Comparison of ENCODE assay signal across 22 mouse cellular contexts in genomic region chr6:90778841-90779240, GRCm38 (mm10).
DNase-seq lines count a peak whose midpoint lies in the region; ATAC-seq and TF ChIP-seq lines count a peak whose summit lies in the region.
"Had no signal": no experiment of that assay in that cellular context is flagged by ENCODE, and none has a peak within 500 bp of the region (broad histone marks: within the 10 kb centered on the region; RNA-seq: fewer than 3 reads in every experiment).

No protein-coding gene starts in this region.

- no peaks in the 10 kb centered on the region for H3K9me3 ChIP-seq in forebrain, embryonic 10.5 days
- no peaks in the 10 kb centered on the region for H3K9me3 ChIP-seq in forebrain, embryonic 16.5 days (ENCODE audit: control insufficient read depth, low read length)
- H3K9me3 ChIP-seq in hindbrain, postnatal 0 days (ENCODE audit: low read length) = no peaks in the 10 kb centered on the region
- no peaks in the 10 kb centered on the region for H3K9me3 ChIP-seq in neural tube, embryonic 15.5 days (replicated peaks)
- H3K9me3 ChIP-seq: embryonic facial prominence, embryonic 12.5 days; limb, embryonic 15.5 days; liver, embryonic 15.5 days had no signal

- WGBS in forebrain, embryonic 10.5 days = 73% methylated on average over 6 of the region's 6 CpGs
- WGBS in forebrain, embryonic 16.5 days = 17% methylated on average over 6 of the region's 6 CpGs
- 30% methylated on average over 6 of the region's 6 CpGs for WGBS in hindbrain, postnatal 0 days
- WGBS in neural tube, embryonic 15.5 days = 33% methylated on average over 6 of the region's 6 CpGs

- DNase-seq in forebrain, embryonic 10.5 days (ENCODE audit: extremely low spot score, low spot score) = no peak
- DNase-seq in right cerebral cortex, postnatal 10 days (ENCODE audit: low spot score in 2 of 2) = peak; percentile 39 to 44
- DNase-seq in right cerebral cortex, postnatal 14 days = no peak
- DNase-seq in hindbrain, postnatal 0 days (ENCODE audit: low spot score) = peak; percentile 46
- DNase-seq in urinary bladder, postnatal 14 days (ENCODE audit: low spot score) = no peak
- DNase-seq in cerebellum, adult 11 months = no peak
- DNase-seq: adrenal gland, postnatal 14 days; cerebellum, adult 18-20 months; gastrocnemius, postnatal 14 days; heart, adult 2 months; heart, postnatal 36 days; right cerebral cortex, postnatal 4 days had no signal

- H3K27me3 ChIP-seq in forebrain, embryonic 10.5 days (ENCODE audit: poor library complexity, severe bottlenecking) = no peaks in the 10 kb centered on the region
- no peaks in the 10 kb centered on the region for H3K27me3 ChIP-seq in forebrain, embryonic 16.5 days (replicated peaks; ENCODE audit: control insufficient read depth, insufficient read depth, low read length)
- no peaks in the 10 kb centered on the region for H3K27me3 ChIP-seq in hindbrain, postnatal 0 days (ENCODE audit: insufficient read depth, low read length)
- H3K27me3 ChIP-seq in neural tube, embryonic 15.5 days (replicated peaks) = no peaks in the 10 kb centered on the region
- H3K27me3 ChIP-seq: embryonic facial prominence, embryonic 12.5 days; limb, embryonic 15.5 days; liver, embryonic 15.5 days had no signal

- H3K9ac ChIP-seq in forebrain, embryonic 16.5 days (replicated peaks; ENCODE audit: low read depth, low read length) = no peak overlapping the region
- H3K9ac ChIP-seq in hindbrain, postnatal 0 days (replicated peaks; ENCODE audit: low read length) = 0 out of 2 replicates have a peak overlapping the region, but pooled peaks have one; percentile 9
- no peak overlapping the region for H3K9ac ChIP-seq in neural tube, embryonic 15.5 days (replicated peaks)
- H3K9ac ChIP-seq: embryonic facial prominence, embryonic 12.5 days; limb, embryonic 15.5 days; liver, embryonic 15.5 days had no signal

- H3K4me3 ChIP-seq in forebrain, embryonic 10.5 days = peak overlapping the region; percentile 55; the same call in 1 of the 2 replicates
- H3K4me3 ChIP-seq in forebrain, embryonic 16.5 days (replicated peaks; ENCODE audit: low read length) = no peak overlapping the region
- no peak overlapping the region for H3K4me3 ChIP-seq in hindbrain, postnatal 0 days (ENCODE audit: low read length)
- no peak overlapping the region for H3K4me3 ChIP-seq in neural tube, embryonic 15.5 days (replicated peaks)
- H3K4me3 ChIP-seq: embryonic facial prominence, embryonic 12.5 days; erythroblast, embryonic 14.5 days; heart, adult 2 months; limb, embryonic 15.5 days; liver, embryonic 15.5 days had no signal

- no peak for TF ChIP-seq CTCF in hindbrain, postnatal 0 days (IDR thresholded peaks at IDR 0.05; ENCODE audit: low read depth)

- peaks cover 54% of the 10 kb centered on the region for H3K4me1 ChIP-seq in forebrain, embryonic 10.5 days
- H3K4me1 ChIP-seq in forebrain, embryonic 16.5 days (replicated peaks; ENCODE audit: control insufficient read depth, insufficient read depth, low read length) = peaks cover 53% of the 10 kb centered on the region
- peaks cover 38% of the 10 kb centered on the region for H3K4me1 ChIP-seq in hindbrain, postnatal 0 days (ENCODE audit: insufficient read depth, low read length)
- peaks cover 53% of the 10 kb centered on the region for H3K4me1 ChIP-seq in neural tube, embryonic 15.5 days

- no peak overlapping the region for H3K4me2 ChIP-seq in forebrain, embryonic 16.5 days (ENCODE audit: low read length)
- H3K4me2 ChIP-seq in hindbrain, postnatal 0 days (ENCODE audit: low read depth, low read length) = peak overlapping the region; percentile 43; the same call in 1 of the 2 replicates
- peak overlapping the region; percentile 40 for H3K4me2 ChIP-seq in neural tube, embryonic 15.5 days
- H3K4me2 ChIP-seq: embryonic facial prominence, embryonic 12.5 days; limb, embryonic 15.5 days; liver, embryonic 15.5 days had no signal

- peaks cover 34% of the 10 kb centered on the region for H3K36me3 ChIP-seq in forebrain, embryonic 10.5 days (replicated peaks)
- no peaks in the 10 kb centered on the region for H3K36me3 ChIP-seq in forebrain, embryonic 16.5 days (ENCODE audit: control insufficient read depth, insufficient read depth)
- no peaks in the 10 kb centered on the region for H3K36me3 ChIP-seq in hindbrain, postnatal 0 days (ENCODE audit: insufficient read depth, low read length)
- no peaks in the 10 kb centered on the region for H3K36me3 ChIP-seq in neural tube, embryonic 15.5 days
- H3K36me3 ChIP-seq: embryonic facial prominence, embryonic 12.5 days; limb, embryonic 15.5 days; liver, embryonic 15.5 days had no signal

- H3K27ac ChIP-seq in forebrain, embryonic 10.5 days = 0 out of 2 replicates have a peak overlapping the region, but pooled peaks have one; percentile 98
- no peak overlapping the region for H3K27ac ChIP-seq in forebrain, embryonic 16.5 days (ENCODE audit: low read length)
- peak overlapping the region; percentile 2; the same call in 1 of the 2 replicates for H3K27ac ChIP-seq in hindbrain, postnatal 0 days
- peak overlapping the region; percentile 92; the same call in 1 of the 2 replicates for H3K27ac ChIP-seq in neural tube, embryonic 15.5 days (replicated peaks)
- H3K27ac ChIP-seq: embryonic facial prominence, embryonic 12.5 days; heart, adult 2 months; kidney, postnatal 0 days; limb, embryonic 15.5 days; liver, embryonic 15.5 days; stomach, postnatal 0 days had no signal

- ATAC-seq in forebrain, embryonic 16.5 days = no peak; the same call in 1 of the 2 replicates
- ATAC-seq in hindbrain, postnatal 0 days = no peak
- ATAC-seq in neural tube, embryonic 15.5 days (ENCODE audit: low FRiP score) = no peak
- ATAC-seq: activated CD4-positive, CD25-positive, alpha-beta regulatory T cell, adult 4 months; intestine, postnatal 0 days had no signal

Comparison
In these comparisons a context has a peak if more than half of its experiments do, and no peak if none do; other contexts are left out.
1. DNase-seq: peak in right cerebral cortex, postnatal 10 days (2 of 2) and hindbrain, postnatal 0 days (single experiment); none in forebrain, embryonic 10.5 days (single experiment), right cerebral cortex, postnatal 14 days (single experiment), urinary bladder, postnatal 14 days (single experiment) and cerebellum, adult 11 months (single experiment).